Mouse (Mus musculus): ENCODE measurements at regions not wholly inside any gene's neighbourhood (a gene's known extent, or its start where the extent isn't known, plus 50 kb on each side); places are given as distances from the start of the nearest gene placed in this dataset.
"Not testable (repeated sequence)": the region's sequence is repeated elsewhere in the genome, so short reads cannot be mapped to it uniquely, and the experiment has no call there.

DNA sequence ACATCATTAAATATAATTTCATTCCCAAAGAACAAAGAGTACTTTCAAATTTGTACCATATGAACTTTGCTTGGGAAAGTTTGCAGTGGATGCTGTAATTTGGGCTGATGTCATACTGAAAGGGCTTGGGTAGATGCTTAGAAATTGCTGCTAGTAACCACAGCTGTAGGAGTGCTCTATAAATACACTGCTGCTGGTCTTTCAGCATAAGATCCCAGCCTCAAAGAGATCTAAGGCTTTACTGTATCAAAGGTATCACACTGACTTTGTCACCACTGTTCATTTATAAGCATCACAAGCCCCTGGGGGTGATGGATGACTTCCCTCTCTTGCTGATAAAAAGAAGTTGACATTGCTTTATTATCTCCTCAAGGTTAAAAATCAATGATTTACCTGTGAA is 497.2 kb downstream of the Pla2g4a start:
- no peak for DNase-seq (ENCODE audit: low spot score)

DNA sequence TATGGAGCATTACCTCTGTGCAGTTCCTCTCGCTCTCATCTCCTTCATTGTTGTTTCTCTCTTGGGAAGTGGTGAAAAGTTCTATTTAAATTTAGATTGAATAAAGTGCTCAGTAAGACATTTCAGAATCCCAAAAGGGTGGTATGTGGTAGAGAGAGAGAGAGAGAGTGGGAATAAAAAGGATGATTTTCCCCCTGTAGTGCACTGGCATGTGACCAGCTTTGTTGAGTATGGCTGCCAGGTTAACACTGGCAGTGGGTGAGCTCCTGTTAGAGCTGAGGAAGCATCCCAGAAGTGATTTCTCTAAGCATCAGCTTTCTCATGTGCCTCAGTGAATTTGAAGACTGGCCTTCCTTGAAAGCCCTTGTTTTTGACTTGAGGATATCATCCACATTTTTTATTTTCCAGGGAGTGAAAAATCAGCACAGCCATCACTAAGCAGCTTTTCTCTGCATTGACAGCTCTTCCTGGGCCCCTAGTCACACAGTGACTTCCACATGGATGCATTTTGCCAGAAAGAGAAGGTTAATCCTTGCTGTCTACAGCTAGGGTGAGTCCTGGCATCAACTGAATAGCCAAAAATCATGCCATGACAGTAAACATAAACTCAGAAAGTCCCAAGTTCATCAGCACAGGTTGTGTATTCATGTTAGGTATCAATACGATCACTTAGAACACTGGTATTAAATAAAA is 511.1 kb downstream of the Pla2g4a start:
- no peak for DNase-seq (ENCODE audit: low spot score)

DNA sequence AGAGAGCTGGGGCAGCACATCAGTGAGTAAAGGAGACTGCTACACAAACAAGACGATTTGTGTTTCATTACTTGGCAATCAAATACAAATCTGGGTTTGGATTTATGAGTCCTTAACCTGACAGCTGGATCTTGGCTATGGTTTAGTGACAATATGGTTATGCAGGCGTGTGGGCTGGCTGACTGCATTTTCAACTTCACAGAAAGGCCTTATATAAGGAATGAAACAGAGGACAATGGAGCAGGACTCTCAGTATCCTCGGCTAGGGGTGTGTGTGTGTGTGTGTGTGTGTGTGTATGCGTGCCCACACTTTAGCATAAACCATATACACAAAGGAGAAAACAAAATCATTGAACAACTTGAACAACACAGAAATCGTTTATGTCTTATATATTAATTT is 512.6 kb downstream of the Pla2g4a start:
- DNase-seq (ENCODE audit: low spot score) = no peak

DNA sequence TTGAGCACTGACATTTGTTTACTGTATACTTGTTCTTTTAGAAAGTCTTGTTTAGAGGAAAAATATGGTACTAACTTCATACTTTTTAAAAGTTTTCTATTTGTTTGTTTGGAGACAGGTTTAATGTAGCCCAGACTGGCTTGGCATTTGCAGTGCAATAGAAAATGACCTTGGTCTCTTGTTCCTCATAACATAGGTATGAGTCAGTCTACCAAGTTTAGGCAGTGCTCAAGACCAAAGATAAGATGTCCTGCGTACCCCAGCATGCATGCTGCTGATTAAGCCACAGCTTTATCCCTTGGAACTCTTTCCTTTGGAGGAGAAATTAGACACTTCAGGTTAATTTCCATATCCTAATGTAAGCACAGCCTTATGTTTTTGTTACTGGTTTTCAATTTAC is 550.1 kb downstream of the Pla2g4a start:
- DNase-seq (ENCODE audit: low spot score) = no peak

DNA sequence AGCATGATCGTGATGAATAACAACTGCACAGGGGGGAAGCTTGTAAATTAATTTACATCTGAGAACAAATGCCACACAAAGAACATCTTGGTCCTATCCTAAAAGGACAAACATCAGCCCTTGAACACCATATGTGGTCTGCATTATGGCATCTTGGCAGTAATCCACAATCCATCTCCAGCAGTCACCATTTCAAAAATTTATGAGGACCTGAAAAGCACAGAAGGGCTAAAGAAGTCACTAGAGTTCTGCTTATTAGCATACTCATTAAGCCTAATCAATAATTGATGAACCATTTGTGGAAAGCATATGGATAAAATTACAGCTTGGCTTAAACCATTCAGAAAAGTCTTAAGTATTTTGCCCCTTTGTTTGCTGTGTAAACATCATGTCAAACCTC is 555.7 kb downstream of the Pla2g4a start:
- DNase-seq (ENCODE audit: low spot score) = no peak

DNA sequence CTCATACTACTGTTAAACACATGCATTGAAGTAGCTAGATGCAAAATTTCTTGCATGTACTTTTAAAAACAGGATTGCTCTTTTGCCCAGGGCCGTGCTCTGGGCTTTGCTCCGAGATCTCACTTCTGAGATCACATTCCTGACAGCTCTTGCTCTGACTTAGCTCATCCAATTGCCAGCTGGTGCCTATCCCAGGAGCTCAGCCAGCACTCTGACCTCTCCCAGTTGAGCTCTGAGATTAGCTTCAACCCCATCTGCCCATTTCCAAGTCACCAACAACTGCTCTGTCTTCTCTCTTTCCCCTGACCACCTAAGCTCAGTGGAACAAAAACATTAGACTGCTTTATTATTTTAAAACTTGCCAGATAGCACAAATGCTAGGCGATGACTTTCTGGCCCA is 572.4 kb downstream of the Pla2g4a start:
- no peak for DNase-seq (ENCODE audit: low spot score)

DNA sequence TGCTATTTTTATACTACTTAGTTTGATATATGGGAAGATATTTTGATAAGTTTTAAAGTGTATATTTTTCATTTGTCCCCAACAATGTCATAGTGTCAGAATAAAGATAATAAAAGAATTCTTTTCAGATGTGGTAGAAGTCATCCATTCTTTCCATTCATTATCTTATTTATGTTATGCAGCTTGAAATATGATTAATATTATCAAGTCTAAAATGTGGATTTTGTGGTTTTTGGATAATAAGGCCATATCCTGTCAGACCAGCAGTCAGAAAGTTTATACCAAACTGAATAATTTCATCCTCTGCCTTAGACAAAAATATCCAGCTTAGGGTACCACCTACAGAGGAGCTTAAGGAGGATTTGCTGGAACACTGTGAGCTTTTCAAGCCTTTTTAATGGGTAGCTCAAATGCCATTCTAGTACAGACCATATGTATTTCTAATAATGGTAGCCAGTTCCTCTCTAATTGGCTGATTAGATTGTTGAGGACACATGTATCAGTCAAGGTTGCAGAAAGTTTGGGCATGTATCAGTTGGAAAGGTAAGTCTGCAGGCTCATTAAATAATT is 609.7 kb downstream of the Pla2g4a start:
- no peak for DNase-seq (ENCODE audit: low spot score)

DNA sequence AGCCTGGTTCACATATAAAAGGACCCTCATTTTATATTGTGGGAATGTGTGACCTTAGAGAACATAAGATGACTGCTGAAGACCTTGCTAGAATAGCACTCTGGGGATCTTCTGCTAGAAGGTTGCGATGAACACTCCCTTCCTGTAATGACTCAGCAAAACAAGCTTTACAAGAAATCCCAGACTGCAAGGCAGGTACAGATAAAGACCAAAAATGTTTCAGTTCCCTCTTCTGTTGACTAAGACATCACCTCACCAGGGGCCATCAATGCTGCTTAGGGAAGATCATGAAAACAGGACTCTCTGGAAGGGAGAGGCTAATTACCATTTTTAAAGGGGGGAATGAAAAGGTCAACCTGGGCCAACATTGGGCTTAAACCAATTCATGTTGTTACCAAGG is 613.7 kb downstream of the Pla2g4a start:
- no peak for DNase-seq (ENCODE audit: low spot score)

DNA sequence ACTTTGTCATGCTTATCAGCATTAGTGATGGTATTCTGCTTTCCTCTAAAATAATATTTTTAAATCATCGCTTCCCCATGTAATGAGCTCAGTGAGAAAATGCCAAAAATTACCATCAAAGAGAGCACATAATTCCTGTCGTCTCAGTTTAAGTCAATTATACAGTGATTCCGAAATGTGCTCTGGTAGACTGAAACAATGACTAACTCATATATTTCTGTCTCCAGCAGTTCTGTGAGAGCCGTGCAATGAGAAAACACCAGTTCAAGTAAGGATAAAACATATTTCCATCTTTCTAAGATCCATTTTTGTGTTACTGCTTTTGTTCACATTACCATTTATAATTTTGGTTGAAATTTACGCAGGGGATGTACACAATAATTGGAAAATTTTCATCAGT is 622.9 kb downstream of the Pla2g4a start:
- no peak for DNase-seq (ENCODE audit: low spot score)

DNA sequence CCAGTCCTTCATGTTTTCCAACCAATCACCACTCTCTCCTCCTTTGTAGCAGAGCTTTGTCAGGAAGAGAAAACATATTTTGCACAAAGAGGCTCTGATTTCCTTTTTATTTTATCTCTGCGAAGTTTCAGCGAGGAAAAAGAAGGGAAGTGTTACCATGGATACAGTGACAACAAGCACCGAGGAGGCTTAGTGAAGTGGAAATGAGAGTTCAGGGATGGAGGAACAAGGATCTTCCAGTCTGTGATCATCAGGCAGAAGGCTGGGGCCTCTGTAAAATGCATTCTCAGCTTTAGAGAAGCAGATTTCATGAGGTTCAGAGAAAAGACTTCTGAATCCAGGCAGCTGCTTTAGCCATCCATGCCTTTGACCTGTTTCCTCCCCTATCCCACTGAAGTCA is 628.9 kb downstream of the Pla2g4a start:
- DNase-seq (ENCODE audit: low spot score) = peak; percentile 6

DNA sequence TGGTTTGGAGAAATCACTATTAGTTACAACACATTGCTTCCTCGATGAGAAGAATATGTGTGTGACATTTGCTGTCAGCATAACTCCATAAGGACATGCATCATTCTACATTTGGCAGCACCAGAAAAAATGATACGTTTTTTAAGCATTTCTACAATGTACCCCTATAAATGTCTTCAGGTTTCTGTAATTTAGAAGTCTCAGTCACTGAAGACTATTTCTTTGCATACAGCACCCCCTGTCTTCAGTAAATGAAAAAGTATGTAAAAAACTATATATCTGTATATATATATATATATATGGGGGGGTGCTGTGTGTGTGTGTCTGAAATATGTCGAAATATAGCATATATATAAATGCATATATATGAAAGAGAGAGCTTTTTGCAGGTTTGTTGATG is 633.9 kb downstream of the Pla2g4a start:
- DNase-seq (ENCODE audit: low spot score) = no peak

DNA sequence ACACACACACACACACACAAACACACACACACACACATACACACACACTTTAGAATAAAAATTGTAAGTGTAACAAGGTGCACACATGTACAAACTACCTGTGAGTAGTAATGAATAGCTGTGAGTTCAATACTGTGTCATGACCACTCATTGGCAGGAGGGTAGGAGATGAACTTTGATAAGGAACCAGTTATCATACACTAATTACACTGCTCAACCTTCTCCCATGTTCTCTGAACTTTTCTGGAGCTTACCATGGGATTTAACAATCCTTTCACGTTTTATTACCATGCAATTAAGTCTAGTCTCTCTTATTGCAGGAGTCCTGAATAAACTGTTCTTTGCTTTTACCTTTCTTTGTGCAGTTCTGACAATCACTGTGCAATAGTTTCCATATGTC is 638.0 kb downstream of the Pla2g4a start:
- DNase-seq (ENCODE audit: low spot score) = no peak

DNA sequence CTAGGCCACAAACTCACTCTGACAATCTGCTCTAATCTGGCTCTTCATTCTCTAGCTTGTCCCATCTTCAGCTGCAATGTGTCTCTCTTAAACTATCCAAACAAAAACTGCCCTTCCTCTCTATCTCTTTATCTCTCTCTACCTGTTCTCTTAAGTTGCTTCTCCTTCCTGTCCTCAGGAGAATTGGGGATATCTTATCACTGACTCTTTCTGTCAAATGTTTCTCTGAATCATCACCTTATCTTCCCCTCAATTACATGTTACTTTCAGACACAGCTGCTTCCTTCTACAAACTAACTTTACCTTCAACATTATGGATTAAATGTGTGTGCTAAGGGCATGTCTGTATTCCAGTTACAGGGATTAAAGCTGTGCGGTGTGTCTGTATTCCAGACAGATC is 671.4 kb downstream of the Pla2g4a start:
- DNase-seq (ENCODE audit: low spot score) = no peak

DNA sequence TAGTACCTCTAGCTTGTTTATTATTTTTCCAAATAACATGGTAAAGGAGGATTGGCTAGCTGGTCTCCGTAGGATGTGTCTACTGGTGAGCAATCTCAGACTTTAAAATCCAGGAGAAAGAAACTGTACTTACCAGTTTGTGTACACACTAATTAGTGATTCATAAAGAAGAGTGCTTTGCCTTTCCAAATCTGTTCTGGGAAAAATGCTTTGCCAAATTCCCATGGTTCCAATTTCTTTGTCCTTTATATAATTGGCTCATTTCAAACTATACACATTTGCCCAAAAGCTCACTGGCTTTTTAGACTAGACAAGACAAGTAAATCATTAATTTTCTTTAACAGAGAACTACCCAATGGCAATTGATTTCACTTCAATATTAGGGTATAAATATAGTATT is 686.2 kb downstream of the Pla2g4a start:
- no peak for DNase-seq (ENCODE audit: low spot score)

DNA sequence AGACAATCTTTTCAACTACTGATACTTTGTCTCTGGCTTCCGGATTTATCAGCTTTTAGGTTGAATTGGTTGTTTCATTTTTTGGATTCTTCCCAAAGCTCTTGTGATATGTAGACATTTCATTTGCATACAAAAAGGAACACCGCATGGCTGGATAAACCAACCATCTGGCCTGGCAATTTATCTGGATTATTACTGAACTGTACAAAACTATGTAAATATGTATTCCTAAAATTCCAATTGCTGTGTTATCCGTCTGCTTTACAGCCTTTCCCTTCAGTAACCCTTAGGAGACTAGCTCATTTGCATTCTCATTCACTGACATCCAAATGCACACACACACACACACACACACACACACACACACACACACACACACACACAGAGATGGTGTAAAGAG is 704.2 kb downstream of the Pla2g4a start:
- DNase-seq (ENCODE audit: low spot score) = no peak

DNA sequence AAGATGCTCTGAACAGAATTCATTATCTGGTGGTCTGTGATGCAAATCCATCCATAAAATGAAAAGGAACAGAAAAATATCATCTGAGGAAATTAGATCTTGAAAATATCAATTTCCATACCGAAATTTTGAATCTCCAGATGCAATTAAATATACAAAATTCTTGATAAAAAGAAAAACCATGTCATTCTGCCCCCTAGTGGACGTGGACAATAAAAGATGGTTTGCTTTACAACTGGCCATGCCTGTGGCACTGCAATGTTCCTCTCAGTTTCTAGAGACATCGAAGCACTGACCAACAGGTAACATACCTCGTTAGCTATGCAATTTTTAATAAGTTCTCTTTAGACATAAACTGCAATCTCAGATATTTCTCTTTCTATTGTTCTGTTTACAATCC is 706.9 kb downstream of the Pla2g4a start:
- DNase-seq (ENCODE audit: low spot score) = peak; percentile 50

DNA sequence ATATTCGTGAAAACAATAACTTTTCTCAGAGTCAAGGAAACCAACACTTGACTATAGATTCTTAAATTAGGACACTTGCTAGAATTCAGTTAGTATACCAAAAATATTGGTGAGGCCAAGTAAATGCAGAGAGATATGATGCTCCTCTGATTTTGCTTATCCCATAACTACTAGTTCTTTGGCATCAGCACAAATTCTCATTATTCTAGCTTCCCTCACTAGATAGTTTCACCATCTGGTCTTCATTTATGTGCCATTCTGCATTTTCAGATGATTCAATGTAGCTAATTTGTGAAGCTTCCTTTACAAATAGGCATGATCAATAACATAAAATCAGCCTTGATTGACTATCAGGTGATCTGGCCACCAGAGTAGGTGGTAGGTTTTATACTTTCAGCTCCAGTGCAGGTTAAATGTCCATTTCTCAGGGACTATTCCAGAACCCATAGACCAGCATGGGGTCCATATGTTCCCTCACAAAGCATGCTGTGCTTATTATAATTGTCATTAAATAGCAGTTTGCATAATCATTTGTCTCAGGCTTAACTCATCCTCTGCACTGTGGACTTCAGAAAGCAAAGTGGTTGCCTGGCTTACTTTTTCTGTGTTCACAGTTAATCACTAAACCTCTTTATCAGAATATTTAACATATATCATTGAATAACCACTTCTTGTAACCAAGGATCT is 722.6 kb downstream of the Pla2g4a start:
- no peak for DNase-seq (ENCODE audit: low spot score)

DNA sequence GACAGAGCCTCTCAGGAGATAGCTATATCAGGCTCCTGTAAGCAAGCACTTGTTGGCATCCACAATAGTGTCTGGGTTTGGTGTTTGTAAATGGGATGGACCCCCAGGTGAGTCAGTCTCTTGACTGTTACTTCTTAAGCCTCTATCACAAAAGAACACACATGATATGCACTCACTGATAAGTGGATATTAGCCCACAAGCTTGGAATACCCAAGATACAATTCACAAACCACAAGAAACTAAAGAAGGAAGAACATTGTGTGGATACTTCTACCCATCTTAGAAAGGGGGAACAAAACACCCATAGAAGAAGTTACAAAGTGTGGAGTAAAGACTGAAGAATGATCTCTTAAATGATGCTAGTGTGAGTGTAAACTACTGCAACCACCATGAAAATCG is 733.9 kb downstream of the Pla2g4a start:
- not testable (repeated sequence) for DNase-seq (ENCODE audit: low spot score)

DNA sequence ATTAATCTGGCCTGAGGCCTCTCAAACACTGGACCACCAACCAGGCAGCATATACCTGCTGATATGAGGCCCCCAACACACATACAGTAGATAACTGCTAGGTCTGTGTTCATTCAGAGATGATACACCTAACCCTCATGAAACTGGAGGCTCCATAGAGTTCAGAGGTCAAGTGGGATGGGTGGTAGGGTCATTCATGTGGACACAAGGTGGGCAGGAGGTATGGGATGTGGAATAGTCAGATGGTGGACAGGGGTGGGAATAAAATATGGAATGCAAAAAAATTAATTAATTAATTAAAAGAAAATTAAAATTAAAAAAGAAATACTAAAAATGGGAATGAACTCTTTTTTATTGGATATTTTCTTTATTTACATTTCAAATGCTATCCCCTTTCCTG is 734.7 kb downstream of the Pla2g4a start:
- no peak for DNase-seq (ENCODE audit: low spot score)

DNA sequence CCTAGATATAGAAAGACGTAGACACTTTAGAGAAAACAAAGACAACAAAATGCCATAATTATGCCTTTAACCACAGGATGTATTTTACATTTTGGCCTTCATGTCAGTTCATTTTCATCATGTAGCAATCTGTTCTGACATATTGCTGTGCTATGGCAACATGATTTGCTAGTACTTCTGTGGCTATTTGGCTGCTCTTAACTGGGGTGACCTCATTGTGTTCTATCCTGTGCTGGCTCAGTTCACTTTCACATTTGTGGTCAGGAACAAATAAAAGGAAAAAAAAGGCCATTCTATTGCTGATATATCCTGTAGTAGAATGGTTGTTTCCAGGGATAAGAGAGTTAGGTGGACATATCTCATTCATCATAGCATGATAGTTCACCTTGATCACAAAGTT is 758.5 kb downstream of the Pla2g4a start:
- DNase-seq (ENCODE audit: low spot score) = no peak

DNA sequence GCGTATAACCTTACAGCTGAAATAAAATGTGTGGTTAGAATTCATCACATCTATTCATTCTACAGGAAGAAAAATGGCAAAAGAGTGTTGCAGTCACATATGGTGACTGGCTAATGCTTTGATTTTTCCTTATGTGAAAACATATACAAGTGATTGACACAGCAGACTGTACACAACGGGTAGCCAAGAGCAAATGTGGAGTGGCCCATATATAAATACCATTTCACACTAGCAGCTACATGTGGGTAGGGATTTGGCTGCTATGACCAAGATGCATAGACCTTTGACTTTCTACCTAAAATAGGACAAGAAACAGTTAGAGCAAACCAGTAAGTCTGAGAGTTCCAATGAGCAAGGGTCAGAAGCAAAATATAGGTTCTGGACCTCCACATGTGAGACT is 761.8 kb downstream of the Pla2g4a start:
- no peak for DNase-seq (ENCODE audit: low spot score)

DNA sequence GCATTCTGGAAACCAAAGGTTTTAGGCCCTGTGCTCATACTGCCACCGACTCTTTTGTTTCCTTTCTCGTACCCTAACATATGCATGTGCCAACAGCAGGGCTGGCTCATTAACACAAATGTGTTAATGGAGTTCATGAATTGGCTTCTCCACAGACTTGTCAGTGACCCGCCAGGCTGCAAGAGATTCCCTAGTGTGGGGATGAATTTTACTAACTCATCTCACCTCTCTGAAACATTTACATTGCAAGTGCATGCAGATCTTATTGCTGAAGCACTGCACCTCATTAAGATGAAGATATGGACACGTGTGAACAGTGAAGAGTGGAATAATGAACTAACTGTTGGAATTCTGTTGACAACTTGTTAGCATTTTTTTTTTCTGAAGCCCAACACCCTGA is 762.2 kb downstream of the Pla2g4a start:
- no peak for DNase-seq (ENCODE audit: low spot score)
